Mouse (Mus musculus) kidney, postnatal 0 days (tissue): Measurements from ENCODE around the gene Krtap4-13. TPM values are rescaled to one million over a fixed set of nuclear protein-coding genes. Genes with fewer than 3 reads are reported as not detected.
"Not testable (repeated sequence)": the region's sequence is repeated elsewhere in the genome, so short reads cannot be mapped to it uniquely, and the experiment has no call there.

Experiments
- ATAC-seq: fragments of 200-750 bp; cut with Nextera tagmentation; replicated peaks from 2 replicates; pipeline ENCODE4 v1.8.0; 2017; ENCODE audit warnings: low read depth, moderate number of reproducible peaks, moderate TSS enrichment, moderate library complexity; ENCODE audit not compliant: low FRiP score
- DNase-seq: peaks from one replicate; pipeline ENCODE4 v3.0.0-alpha.2; 2016; ENCODE audit warnings: low spot score
- H3K27ac ChIP-seq: fragments of 300-500 bp; sonication (generic); 2 replicates; pipeline ENCODE4 v1.5.1; 2014; ENCODE audit warnings: mild to moderate bottlenecking
- H3K27me3 ChIP-seq: fragments of 300-500 bp; sonication (generic); 2 replicates; pipeline ENCODE4 v1.6.1; 2014; ENCODE audit warnings: low read length, mixed read lengths; ENCODE audit not compliant: insufficient read depth
- H3K36me3 ChIP-seq: fragments of 300-500 bp; sonication (generic); 2 replicates; pipeline ENCODE4 v1.6.1; 2014; ENCODE audit warnings: low read length, mixed read lengths; ENCODE audit not compliant: insufficient read depth
- H3K4me1 ChIP-seq: fragments of 300-500 bp; sonication (generic); replicated peaks from 2 replicates; pipeline ENCODE4 v1.6.1; 2014; ENCODE audit warnings: antibody characterized with exemption, low read length, mixed read lengths; ENCODE audit not compliant: insufficient read depth
- H3K4me2 ChIP-seq: fragments of 300-500 bp; sonication (generic); 2 replicates; pipeline ENCODE4 v1.6.1; 2014; ENCODE audit warnings: mild to moderate bottlenecking, low read length, moderate library complexity, mixed read lengths
- H3K4me3 ChIP-seq: fragments of 300-500 bp; sonication (generic); replicated peaks from 2 replicates; pipeline ENCODE4 v1.5.1; 2014; ENCODE audit warnings: low read depth, low read length
- H3K9ac ChIP-seq: fragments of 300-500 bp; sonication (generic); 2 replicates; pipeline ENCODE4 v1.6.1; 2014; ENCODE audit warnings: low read depth, low read length
- H3K9me3 ChIP-seq: fragments of 300-500 bp; sonication (generic); replicated peaks from 2 replicates; pipeline ENCODE4 v1.6.1; 2016; ENCODE audit warnings: low read length, inconsistent platforms, mixed read lengths
- CTCF ChIP-seq: IDR thresholded peaks from 2 replicates; pipeline ENCODE4 v1.5.1; 2016; ENCODE audit warnings: antibody characterized with exemption, low read depth, mild to moderate bottlenecking, moderate library complexity
- WGBS: fragments of 180-500 bp; shearing (Covaris S2); extraction: QIAGEN DNeasy Blood & Tissue Kit; methylation state at CpG from one replicate; pipeline ENCODE4 v1.1.7; 2014; 5-methylcytosine and 5-hydroxymethylcytosine counted together
- polyA plus RNA-seq: library from polyadenylated mRNA; unstranded; fragments of >200 nt; fragmentation: Nextera tagmentation; extraction: Ambion mirVana; gene quantifications from 2 replicates; pipeline ENCODE4 v1.2.1, GENCODE M21; 2015

Gene Krtap4-13
- polyA plus RNA-seq, 1 experiment from 2014 or later: not detected

- no peak for TF ChIP-seq CTCF
- WGBS: 70% methylated on average over 1 of the region's 1 CpGs
- no peak for ATAC-seq
Measured at GRCm38 (mm10) chr11:99837966-99838365, 28.3 kb upstream of the Krtap4-13 start, which contains the start of gene 2300003K06Rik. Gene 2300003K06Rik, minus strand, starts transcription at chr11:99838066.

GRCm38 (mm10) chr11:99815566-99815965 lies 5.9 kb upstream of the Krtap4-13 start, which contains the start of gene Gm11564:
Gene Gm11564, minus strand, starts transcription at chr11:99815666.
- H3K9me3 ChIP-seq, DNase-seq, H3K27ac ChIP-seq, H3K27me3 ChIP-seq, H3K4me1 ChIP-seq, H3K4me3 ChIP-seq, H3K36me3 ChIP-seq, H3K4me2 ChIP-seq, H3K9ac ChIP-seq, ATAC-seq: not testable (repeated sequence)
- 82% methylated on average over 2 of the region's 2 CpGs for WGBS

More at GRCm38 (mm10) chr11:99837966-99838365, 28.3 kb upstream of the Krtap4-13 start, which contains the start of gene 2300003K06Rik:
- Histone ChIP-seq H3K4me3 (no peak within 1 kb of the TSS), H3K4me2 (no peak within 1 kb of the TSS), H3K27me3 (no peaks in the 10 kb centered on the region), H3K9me3 (no peaks in the 10 kb centered on the region), H3K4me1 (no peaks in the 10 kb centered on the region), H3K36me3 (no peaks in the 10 kb centered on the region), H3K27ac (no peak within 1 kb of the TSS), H3K9ac (no peak within 1 kb of the TSS)
- no peak for DNase-seq

GRCm38 (mm10) chr11:99804346-99804745 lies 5.3 kb downstream of the Krtap4-13 start, which contains the start of gene Gm11554:
Gene Gm11554, minus strand, starts transcription at chr11:99804446.
- H3K27me3 ChIP-seq, H3K36me3 ChIP-seq, H3K9me3 ChIP-seq, H3K4me3 ChIP-seq, H3K9ac ChIP-seq, H3K27ac ChIP-seq, DNase-seq, H3K4me2 ChIP-seq, ATAC-seq, H3K4me1 ChIP-seq: not testable (repeated sequence)
- WGBS: no CpG with 5 or more reads among the region's 1 CpGs

GRCm38 (mm10) chr11:99798832-99799231 lies 10.9 kb downstream of the Krtap4-13 start, which contains the start of gene Gm11569:
Gene Gm11569, minus strand, starts transcription at chr11:99798932.
- not testable (repeated sequence) for H3K4me1 ChIP-seq, H3K4me3 ChIP-seq, DNase-seq, ATAC-seq, H3K36me3 ChIP-seq, H3K9ac ChIP-seq, H3K27ac ChIP-seq, H3K9me3 ChIP-seq, H3K4me2 ChIP-seq, H3K27me3 ChIP-seq
- WGBS: no CpG with 5 or more reads among the region's 1 CpGs

- whole genome bisulfite sequencing: 69% methylated on average over 2 of the region's 2 CpGs
Measured at GRCm38 (mm10) chr11:99793367-99793766, 16.3 kb downstream of the Krtap4-13 start, which contains the start of gene Gm11596. Gene Gm11596, minus strand, starts transcription at chr11:99793467.

GRCm38 (mm10) chr11:99784900-99785299 lies 24.8 kb downstream of the Krtap4-13 start, which contains the start of gene Krtap4-9:
Gene Krtap4-9, plus strand, starts transcription at chr11:99785200.
- not testable (repeated sequence) for ATAC-seq

More at GRCm38 (mm10) chr11:99793367-99793766, 16.3 kb downstream of the Krtap4-13 start, which contains the start of gene Gm11596:
- Histone ChIP-seq H3K27me3 (no peaks in the 10 kb centered on the region), H3K4me3 (no peak within 1 kb of the TSS), H3K36me3 (no peaks in the 10 kb centered on the region), H3K9me3 (no peaks in the 10 kb centered on the region), H3K9ac (no peak within 1 kb of the TSS), H3K4me2 (no peak within 1 kb of the TSS), H3K4me1 (no peaks in the 10 kb centered on the region), H3K27ac (no peak within 1 kb of the TSS)
- ATAC-seq (no peak), DNase-seq (no peak)
- no peak for TF ChIP-seq CTCF

GRCm38 (mm10) chr11:99780604-99781003 lies 29.1 kb downstream of the Krtap4-13 start, which contains the start of gene Krtap4-8:
Gene Krtap4-8, minus strand, starts transcription at chr11:99780704.
- H3K4me1 ChIP-seq: no peaks in the 10 kb centered on the region
- H3K4me2 ChIP-seq: no peak within 1 kb of the TSS
- H3K27ac ChIP-seq: no peak within 1 kb of the TSS
- no peaks in the 10 kb centered on the region for H3K36me3 ChIP-seq
- H3K27me3 ChIP-seq: no peaks in the 10 kb centered on the region
- no peaks in the 10 kb centered on the region for H3K9me3 ChIP-seq
- 95% methylated on average over 2 of the region's 2 CpGs for WGBS
- no peak for TF ChIP-seq CTCF
- DNase-seq (no peak), ATAC-seq (no peak)
- no peak within 1 kb of the TSS for H3K9ac ChIP-seq
- no peak within 1 kb of the TSS for H3K4me3 ChIP-seq

More at GRCm38 (mm10) chr11:99784900-99785299, 24.8 kb downstream of the Krtap4-13 start, which contains the start of gene Krtap4-9:
- not testable (repeated sequence) for H3K4me2 ChIP-seq, H3K27me3 ChIP-seq, DNase-seq, H3K27ac ChIP-seq, H3K4me1 ChIP-seq, H3K9me3 ChIP-seq, H3K36me3 ChIP-seq, H3K9ac ChIP-seq, H3K4me3 ChIP-seq
